Mouse (Mus musculus) lung, adult 2 months (tissue): ENCODE measurements at regions not wholly inside any gene's neighbourhood (a gene's known extent, or its start where the extent isn't known, plus 50 kb on each side); places are given as distances from the start of the nearest gene placed in this dataset.

ENCODE experiments used
- CTCF ChIP-seq: fragments of 200-500 bp; IDR thresholded peaks from 2 replicates; pipeline ENCODE4 v1.5.1; 2011; ENCODE audit warnings: mild to moderate bottlenecking, low read length, control low read depth; ENCODE audit not compliant: insufficient read depth
- POLR2A ChIP-seq: fragments of 200-500 bp; IDR thresholded peaks from 2 replicates; pipeline ENCODE4 v1.6.1; 2011; ENCODE audit warnings: low read depth, mild to moderate bottlenecking, control low read depth, low read length, borderline replicate concordance; ENCODE audit errors: extremely low read depth

DNA sequence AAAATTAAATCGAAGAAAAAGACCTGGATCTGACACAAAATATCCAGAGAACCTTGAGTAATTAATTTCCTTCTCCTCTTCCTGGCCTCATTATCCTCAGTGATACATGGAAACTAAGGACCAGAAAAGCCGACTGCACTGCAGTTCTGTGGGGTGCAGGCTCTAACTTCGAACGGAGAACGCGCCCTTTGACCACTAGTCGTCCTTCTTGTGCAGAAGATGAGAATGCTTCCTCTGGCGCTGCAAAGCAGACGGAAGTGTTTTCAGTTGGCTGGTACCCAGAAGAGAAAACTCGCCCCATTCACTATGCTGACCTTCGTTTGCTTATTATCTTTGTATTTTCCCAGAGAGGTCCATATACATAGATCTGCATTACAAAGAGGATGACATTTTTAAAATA lies 117.7 kb downstream of the Csl start:
- TF ChIP-seq CTCF (peak; percentile 83), POLR2A (no peak)
